Mouse (Mus musculus): ENCODE results near the gene Farp1.

The Farp1 gene

DNA sequence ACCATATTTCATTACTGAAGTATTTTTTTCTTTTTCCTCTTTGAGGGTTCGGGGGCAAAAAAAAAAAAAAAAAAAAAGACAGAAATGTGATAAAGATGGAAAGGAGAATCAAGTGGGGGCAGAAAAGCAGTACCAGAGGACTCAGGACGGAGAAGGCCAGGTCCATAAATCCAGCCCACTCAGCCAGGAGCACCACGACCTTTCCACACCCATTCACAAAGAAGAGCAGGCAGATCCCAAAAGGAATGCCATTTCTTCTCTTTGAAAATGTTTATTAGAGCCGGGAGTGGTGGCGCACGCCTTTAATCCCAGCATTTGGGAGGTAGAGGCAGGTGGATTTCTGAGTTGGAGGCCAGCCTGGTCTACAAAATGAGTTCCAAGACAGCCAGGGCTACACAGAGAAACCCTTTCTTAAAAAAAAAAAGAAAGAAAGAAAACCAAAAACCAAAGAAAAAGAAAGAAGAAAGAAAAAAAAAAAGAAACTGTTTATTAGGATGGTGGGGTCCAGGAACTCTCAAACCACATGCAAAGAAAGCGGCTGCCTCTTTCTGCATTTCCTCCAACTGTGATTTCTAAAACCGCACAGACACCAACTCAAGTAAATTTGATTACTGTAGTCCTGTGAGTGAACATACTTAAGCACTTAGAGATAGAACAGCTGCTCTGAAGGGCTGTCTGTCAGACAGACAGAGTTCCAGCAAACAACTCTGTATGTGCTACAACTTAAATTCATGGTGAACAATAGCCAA is 270.5 kb downstream of the Farp1 start:
- no peak for DNase-seq (ENCODE audit: low read depth in 2 of 2, low spot score in 2 of 2)

- DNase-seq (ENCODE audit: low read depth in 2 of 2, low spot score in 2 of 2): no peak
Observed at GRCm38 (mm10) chr14:121309909-121310308, 274.9 kb downstream of the Farp1 start.

DNA sequence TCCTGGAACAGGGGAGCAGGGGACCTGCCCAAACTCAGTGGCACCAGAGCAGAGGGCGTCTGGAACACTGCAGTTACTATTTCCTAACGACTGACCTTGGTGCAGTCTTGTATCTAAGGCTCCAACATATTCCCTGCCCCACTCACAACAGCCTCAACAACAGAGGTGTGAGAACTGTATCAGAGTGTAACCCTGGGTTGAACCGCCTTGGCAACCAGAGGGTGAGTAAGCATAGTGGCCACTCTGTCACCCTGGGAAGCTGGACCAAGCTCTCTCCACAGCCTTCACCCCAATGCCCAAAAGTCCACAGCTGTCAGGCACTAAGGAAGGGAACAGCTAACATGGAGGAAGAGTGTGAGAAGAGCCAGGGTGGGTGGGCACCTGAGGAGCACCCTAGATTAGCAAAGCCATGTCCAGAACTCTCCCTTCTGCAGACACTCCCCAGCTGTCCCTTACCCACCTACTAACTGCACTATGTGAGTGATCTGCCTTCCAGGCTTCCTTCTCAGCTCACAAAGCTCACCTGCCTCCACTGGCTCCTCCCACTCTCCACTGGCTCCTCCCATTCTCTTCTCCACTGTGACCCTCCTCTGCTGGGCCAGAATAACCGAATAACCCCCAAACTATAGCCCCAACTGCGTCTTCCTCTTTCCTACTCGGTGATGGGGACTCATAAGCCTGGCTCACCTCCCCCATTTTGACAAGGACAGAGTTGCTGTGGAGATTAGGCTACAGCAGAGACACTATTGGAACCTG is 275.5 kb downstream of the Farp1 start:
- no peak for DNase-seq (ENCODE audit: low read depth in 2 of 2, low spot score in 2 of 2)

DNA sequence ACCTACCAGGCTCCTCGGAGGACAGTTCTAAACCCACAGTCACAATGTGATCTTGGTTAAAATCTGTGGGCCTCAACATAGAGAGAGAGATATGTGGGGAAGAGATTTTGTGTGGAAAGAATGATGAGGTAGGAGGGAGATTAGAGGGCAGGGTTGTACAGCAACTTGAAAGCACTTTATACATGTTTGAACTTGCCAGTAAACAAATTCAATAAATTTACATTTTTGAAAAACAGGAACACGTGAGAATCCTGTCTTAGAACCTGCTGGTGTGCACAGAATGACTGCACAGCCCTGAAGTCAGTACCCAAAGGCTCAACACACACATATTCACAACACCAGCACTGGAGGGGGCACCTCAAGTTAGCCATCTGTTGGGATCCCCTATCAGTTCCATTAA is 276.1 kb downstream of the Farp1 start:
- no peak for DNase-seq (ENCODE audit: low read depth in 2 of 2, low spot score in 2 of 2)

GRCm38 (mm10) chr14:121313283-121313682 is 278.3 kb downstream of the Farp1 start:
- no peak for DNase-seq (ENCODE audit: low read depth in 2 of 2, low spot score in 2 of 2)

DNA sequence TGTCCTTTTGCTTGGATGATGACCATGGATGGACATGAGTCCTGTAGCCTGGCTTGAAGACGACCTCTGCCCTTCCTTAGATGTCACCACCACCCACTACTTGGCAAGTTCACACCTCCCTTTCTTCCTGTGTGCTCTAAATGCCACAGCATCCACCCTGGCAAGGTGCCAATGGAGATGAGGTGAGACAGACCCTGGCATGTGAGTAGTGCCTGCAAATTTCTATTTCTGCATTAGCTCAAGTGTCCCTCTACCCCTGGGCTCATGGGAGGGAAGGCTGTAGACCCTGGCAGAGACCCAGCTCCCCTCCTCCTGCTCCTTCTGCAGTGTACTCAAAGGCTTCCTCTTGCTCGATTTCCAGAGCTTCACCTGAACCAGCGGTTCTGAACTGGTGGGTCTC is 279.9 kb downstream of the Farp1 start:
- peak; percentile 16 to 49 for DNase-seq (ENCODE audit: low read depth in 2 of 2, low spot score in 2 of 2)

- no peak for DNase-seq (ENCODE audit: low read depth in 2 of 2, low spot score in 2 of 2)
Observed at GRCm38 (mm10) chr14:121316136-121316535, 281.1 kb downstream of the Farp1 start.

GRCm38 (mm10) chr14:121316631-121317311 is 281.8 kb downstream of the Farp1 start:
- DNase-seq (ENCODE audit: low read depth in 2 of 2, low spot score in 2 of 2): no peak

DNA sequence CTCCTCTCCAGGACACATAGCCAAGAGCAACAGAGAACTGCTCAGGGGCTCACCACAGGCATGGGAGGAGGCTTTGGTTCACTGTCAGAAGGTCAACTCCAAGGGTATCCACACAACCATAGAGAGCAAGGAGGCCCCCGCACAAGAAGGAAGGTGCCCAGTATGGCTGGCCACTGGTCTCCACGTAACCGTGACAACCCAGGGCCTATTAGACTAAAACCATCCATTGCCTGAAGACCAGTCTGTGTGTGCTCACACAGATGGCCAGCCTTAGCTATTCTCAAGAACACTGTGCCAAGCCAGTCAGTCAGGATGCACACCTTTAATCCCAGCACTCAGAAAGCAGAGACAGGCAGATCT is 282.3 kb downstream of the Farp1 start:
- no peak for DNase-seq (ENCODE audit: low read depth in 2 of 2, low spot score in 2 of 2)

DNA sequence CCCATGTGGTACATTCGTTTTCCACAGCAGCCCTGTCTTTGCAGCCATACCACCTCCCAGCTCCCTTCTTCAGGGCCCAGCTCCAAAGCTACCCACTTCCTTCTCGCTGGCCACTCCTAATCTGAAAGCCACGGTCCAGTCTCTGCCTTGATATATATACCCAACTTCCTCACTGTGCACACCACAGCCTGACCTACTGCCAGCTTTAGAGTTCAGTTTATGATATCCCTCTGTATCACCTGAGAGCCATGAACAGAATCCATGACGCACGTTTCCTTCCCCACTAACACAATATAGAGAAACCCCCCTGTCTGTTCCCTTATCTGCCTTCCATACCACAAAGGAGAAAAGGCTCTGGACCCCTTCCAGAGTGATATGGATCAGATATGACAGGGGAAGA is 283.4 kb downstream of the Farp1 start:
- no peak for DNase-seq (ENCODE audit: low read depth in 2 of 2, low spot score in 2 of 2)

DNA sequence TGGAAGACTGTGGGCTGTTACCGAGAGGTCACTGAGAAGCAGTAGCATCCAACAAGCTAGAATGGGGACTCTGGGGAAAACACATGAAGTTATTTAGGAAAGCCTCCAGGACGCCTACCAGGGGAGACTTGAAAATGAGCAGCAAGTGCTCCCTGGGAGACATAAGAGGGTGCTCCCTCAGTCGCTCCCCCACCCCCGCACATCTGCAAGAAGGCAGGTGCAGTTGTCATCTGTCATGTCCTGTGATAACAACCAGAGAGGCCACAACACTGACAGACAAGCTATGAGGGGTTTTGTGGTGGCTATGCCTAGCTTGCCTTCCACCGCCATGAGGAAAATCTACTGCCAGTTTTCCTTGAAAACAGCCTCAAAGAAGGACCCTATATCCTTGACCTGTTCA is 287.1 kb downstream of the Farp1 start:
- DNase-seq (ENCODE audit: low read depth in 2 of 2, low spot score in 2 of 2): no peak

DNA sequence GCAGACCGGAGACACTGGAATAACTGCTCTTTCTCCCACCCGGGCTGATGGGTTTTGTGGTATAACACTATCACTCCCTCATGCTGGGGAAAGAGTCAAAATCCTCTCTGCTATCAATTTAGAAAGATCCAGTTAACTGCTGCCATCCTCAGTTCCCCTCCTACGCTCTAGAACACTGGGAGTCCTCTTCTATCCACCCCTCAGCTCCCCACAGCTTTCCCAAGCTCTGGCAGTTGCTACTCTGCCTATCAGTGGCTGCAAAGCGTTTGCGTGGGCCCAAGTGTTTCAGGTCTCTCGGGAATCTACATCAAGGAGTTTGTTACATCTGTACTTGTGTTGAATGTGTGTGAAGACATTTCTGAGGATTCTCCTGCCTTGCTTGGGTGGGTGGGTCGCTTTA is 287.6 kb downstream of the Farp1 start:
- DNase-seq (ENCODE audit: low read depth in 2 of 2, low spot score in 2 of 2): no peak

DNA sequence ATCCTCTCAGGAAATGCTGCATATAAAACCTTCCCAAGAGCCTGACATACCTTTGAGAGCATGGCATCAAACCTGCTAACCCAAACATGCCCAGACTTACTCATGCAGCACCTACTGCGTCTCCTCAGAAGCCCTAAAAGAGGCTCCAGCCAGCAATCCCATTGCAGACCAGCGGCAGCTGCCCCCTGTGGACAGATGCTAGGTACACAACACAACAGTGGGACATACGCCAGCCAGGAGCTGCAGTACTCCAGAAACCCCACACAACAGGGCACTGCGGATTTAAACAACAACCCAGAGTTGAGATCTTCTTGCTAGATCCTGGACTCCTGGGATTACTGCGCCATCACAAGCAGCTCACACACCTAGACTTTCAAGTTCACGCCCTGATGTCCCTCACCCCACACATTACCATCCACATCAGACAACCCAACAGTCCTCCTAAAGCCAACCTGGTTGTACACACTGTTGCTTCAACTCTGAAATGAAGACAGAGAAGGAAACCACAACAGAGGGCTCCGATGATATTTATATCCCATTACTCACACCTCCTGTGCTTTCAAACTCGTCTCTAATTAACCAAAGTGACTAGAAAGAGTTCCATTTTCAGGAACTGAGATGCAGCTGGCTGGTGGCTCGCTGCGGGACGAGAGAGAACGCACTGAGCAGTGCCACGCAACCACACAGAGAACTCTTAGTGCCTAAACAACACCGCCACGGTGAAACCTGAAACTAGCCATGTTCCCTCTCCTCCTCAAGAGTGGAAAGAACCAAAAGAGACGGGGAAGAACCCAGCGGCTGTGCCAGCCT is 289.7 kb downstream of the Farp1 start:
- DNase-seq (ENCODE audit: low read depth in 2 of 2, low spot score in 2 of 2): peak; percentile 33 to 47

DNA sequence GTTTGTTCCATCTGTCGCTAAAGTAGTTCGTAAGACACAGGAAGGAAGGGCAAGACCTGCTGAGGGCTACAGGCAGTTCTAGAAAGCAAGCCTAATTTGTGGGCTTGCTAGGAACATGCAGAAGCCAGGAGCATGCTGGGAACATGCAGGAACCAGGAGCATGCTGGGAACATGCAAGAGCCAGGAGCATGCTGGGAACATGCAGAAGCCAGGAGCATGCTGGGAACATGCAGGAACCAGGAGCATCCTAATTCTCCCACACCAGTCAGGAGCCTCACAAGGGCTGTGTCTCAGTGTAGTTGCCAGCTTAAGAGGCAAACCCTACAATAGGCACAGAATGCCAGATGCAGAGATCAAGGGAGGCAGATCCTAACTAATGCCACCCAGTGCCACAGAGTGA is 291.4 kb downstream of the Farp1 start:
- DNase-seq (ENCODE audit: low read depth in 2 of 2, low spot score in 2 of 2): no peak

DNA sequence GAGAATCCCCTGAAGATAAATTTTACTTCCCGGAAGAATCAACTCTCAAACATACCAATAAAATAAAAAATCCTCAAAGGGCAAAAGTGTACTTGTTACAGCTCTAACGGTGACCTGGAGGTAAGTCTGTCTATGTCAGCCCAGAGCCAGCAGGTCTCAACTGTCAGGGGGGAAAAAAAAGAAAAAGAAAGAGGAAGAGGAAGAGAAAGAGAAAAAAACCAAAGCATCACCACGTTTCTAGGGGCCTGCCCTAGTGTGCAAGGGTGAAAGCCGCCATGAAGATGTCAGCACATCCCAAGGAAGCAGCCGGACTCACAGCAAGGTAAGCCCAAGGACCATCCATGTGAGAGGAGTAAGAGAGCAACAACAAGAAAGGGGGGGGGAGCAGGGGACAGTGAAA is 293.9 kb downstream of the Farp1 start:
- no peak for DNase-seq (ENCODE audit: low read depth in 2 of 2, low spot score in 2 of 2)

DNA sequence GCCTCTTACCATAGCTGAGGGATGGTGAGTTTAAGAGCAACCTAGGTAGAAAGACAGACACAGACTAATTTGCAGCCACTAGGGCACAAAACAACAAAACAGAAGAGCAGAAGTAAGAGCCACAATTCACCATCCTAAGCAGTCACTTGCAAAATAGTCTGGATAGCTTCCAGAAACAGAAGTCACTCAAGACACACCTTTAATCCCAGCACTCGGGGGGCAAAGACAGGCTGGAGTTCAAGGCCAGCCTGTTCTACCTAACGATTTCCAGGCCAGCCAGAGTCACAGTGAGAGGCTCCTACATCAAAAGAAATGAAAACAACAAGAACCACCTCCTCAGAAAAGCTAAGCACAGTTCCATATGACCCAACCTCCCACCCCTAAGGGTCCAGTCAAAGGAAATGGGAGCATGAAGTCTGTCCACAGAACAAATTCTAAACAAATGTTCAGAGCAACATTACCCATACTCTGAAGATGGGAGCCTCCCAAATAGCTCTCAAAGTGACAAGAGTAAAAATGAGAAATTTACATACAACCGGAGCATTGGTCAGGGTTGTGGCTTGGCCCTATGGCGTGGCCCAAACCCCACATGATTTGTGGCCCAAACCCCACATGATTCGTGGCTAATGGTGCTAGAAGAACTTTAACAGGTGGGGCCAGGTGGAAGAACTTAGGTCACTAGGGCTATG is 294.5 kb downstream of the Farp1 start:
- DNase-seq (ENCODE audit: low read depth in 2 of 2, low spot score in 2 of 2): no peak

- DNase-seq (ENCODE audit: low read depth in 2 of 2, low spot score in 2 of 2): no peak
Observed at GRCm38 (mm10) chr14:121330090-121330408, 295.0 kb downstream of the Farp1 start.
